Mouse (Mus musculus): ENCODE data around the gene Hoxd13. TPM values are rescaled to one million over a fixed set of nuclear protein-coding genes. Genes with fewer than 3 reads are reported as not detected.

The Hoxd13 gene
- total and polyA plus RNA-seq, 2 experiments from 2014 or later: not detected

GRCm38 (mm10) chr2:74704999-74705466, 36.9 kb downstream of the Hoxd13 start:
- TF ChIP-seq CTCF (IDR thresholded peaks at IDR 0.05; ENCODE audit: low read depth): no peak
- Histone ChIP-seq H3K9ac (no peak overlapping the region), H3K36me3 (ENCODE audit: insufficient read depth) (no peaks in the 10 kb centered on the region), H3K9me3 (ENCODE audit: low read length) (no peaks in the 10 kb centered on the region), H3K4me2 (ENCODE audit: low read depth) (peak overlapping the region; percentile 45), H3K27ac (ENCODE audit: low read depth, low read length) (no peak overlapping the region), H3K27me3 (ENCODE audit: insufficient read depth, low read length) (peaks cover 85% of the 10 kb centered on the region), H3K4me1 (ENCODE audit: insufficient read depth) (no peaks in the 10 kb centered on the region), H3K4me3 (ENCODE audit: low read depth, low read length) (peak overlapping the region; percentile 26)
- DNase-seq: no peak
- ATAC-seq: no peak
- under 1% methylated on average over 48 of the region's 66 CpGs for WGBS

GRCm38 (mm10) chr2:74705467-74706089, 37.5 kb downstream of the Hoxd13 start:
- H3K27me3 ChIP-seq (ENCODE audit: insufficient read depth, low read length): peaks cover 85% of the 10 kb centered on the region
- H3K9me3 ChIP-seq (ENCODE audit: low read length): no peaks in the 10 kb centered on the region
- no peak for TF ChIP-seq CTCF (IDR thresholded peaks at IDR 0.05; ENCODE audit: low read depth)
- peak overlapping the region; percentile 45 for H3K4me2 ChIP-seq (ENCODE audit: low read depth)
- H3K27ac ChIP-seq (ENCODE audit: low read depth, low read length): no peak overlapping the region
- peak overlapping the region; percentile 26 for H3K4me3 ChIP-seq (ENCODE audit: low read depth, low read length)
- H3K4me1 ChIP-seq (ENCODE audit: insufficient read depth): no peaks in the 10 kb centered on the region
- DNase-seq (no peak), ATAC-seq (no peak)
- WGBS: 2% methylated on average over 65 of the region's 85 CpGs
- no peak overlapping the region for H3K9ac ChIP-seq
- no peaks in the 10 kb centered on the region for H3K36me3 ChIP-seq (ENCODE audit: insufficient read depth)

GRCm38 (mm10) chr2:74706393-74706960, 38.4 kb downstream of the Hoxd13 start:
- WGBS: 2% methylated on average over 13 of the region's 13 CpGs
- Histone ChIP-seq H3K4me2 (ENCODE audit: low read depth) (no peak overlapping the region), H3K27ac (ENCODE audit: low read depth, low read length) (no peak overlapping the region), H3K9ac (no peak overlapping the region), H3K9me3 (ENCODE audit: low read length) (no peaks in the 10 kb centered on the region), H3K27me3 (ENCODE audit: insufficient read depth, low read length) (peaks cover 82% of the 10 kb centered on the region), H3K4me3 (ENCODE audit: low read depth, low read length) (no peak overlapping the region), H3K4me1 (ENCODE audit: insufficient read depth) (no peaks in the 10 kb centered on the region), H3K36me3 (ENCODE audit: insufficient read depth) (no peaks in the 10 kb centered on the region)
- TF ChIP-seq CTCF (IDR thresholded peaks at IDR 0.05; ENCODE audit: low read depth): no peak
- no peak for ATAC-seq
- DNase-seq: no peak

- Histone ChIP-seq H3K4me1 (ENCODE audit: insufficient read depth) (no peaks in the 10 kb centered on the region), H3K9ac (no peak overlapping the region), H3K9me3 (ENCODE audit: low read length) (no peaks in the 10 kb centered on the region), H3K27me3 (ENCODE audit: insufficient read depth, low read length) (peaks cover 81% of the 10 kb centered on the region), H3K27ac (ENCODE audit: low read depth, low read length) (no peak overlapping the region), H3K4me3 (ENCODE audit: low read depth, low read length) (no peak overlapping the region), H3K4me2 (ENCODE audit: low read depth) (no peak overlapping the region), H3K36me3 (ENCODE audit: insufficient read depth) (no peaks in the 10 kb centered on the region)
- DNase-seq: no peak
- 9% methylated on average over 7 of the region's 7 CpGs for WGBS
- ATAC-seq: no peak
- TF ChIP-seq CTCF (IDR thresholded peaks at IDR 0.05; ENCODE audit: low read depth): no peak
Measured at GRCm38 (mm10) chr2:74707599-74707998, 39.5 kb downstream of the Hoxd13 start.

- H3K36me3 ChIP-seq (ENCODE audit: insufficient read depth): no peaks in the 10 kb centered on the region
- ATAC-seq: no peak
- 5% methylated on average over 4 of the region's 4 CpGs for WGBS
Measured at GRCm38 (mm10) chr2:74708676-74709075, 40.6 kb downstream of the Hoxd13 start.

GRCm38 (mm10) chr2:74709465-74710419, 41.6 kb downstream of the Hoxd13 start:
- H3K27me3 ChIP-seq (ENCODE audit: insufficient read depth, low read length): peaks cover 83% of the 10 kb centered on the region
- TF ChIP-seq CTCF (IDR thresholded peaks at IDR 0.05; ENCODE audit: low read depth): no peak

More at GRCm38 (mm10) chr2:74708676-74709075, 40.6 kb downstream of the Hoxd13 start:
- no peak for TF ChIP-seq CTCF (IDR thresholded peaks at IDR 0.05; ENCODE audit: low read depth)
- H3K9ac ChIP-seq: no peak overlapping the region
- H3K27ac ChIP-seq (ENCODE audit: low read depth, low read length): no peak overlapping the region
- H3K4me2 ChIP-seq (ENCODE audit: low read depth): no peak overlapping the region
- peaks cover 82% of the 10 kb centered on the region for H3K27me3 ChIP-seq (ENCODE audit: insufficient read depth, low read length)
- no peak for DNase-seq
- H3K4me1 ChIP-seq (ENCODE audit: insufficient read depth): no peaks in the 10 kb centered on the region
- H3K4me3 ChIP-seq (ENCODE audit: low read depth, low read length): no peak overlapping the region
- no peaks in the 10 kb centered on the region for H3K9me3 ChIP-seq (ENCODE audit: low read length)

More at GRCm38 (mm10) chr2:74709465-74710419, 41.6 kb downstream of the Hoxd13 start:
- Histone ChIP-seq H3K4me1 (ENCODE audit: insufficient read depth) (no peaks in the 10 kb centered on the region), H3K36me3 (ENCODE audit: insufficient read depth) (no peaks in the 10 kb centered on the region), H3K9ac (no peak overlapping the region), H3K27ac (ENCODE audit: low read depth, low read length) (no peak overlapping the region), H3K4me2 (ENCODE audit: low read depth) (no peak overlapping the region), H3K4me3 (ENCODE audit: low read depth, low read length) (no peak overlapping the region), H3K9me3 (ENCODE audit: low read length) (no peaks in the 10 kb centered on the region)
- WGBS: 4% methylated on average over 5 of the region's 5 CpGs
- ATAC-seq (no peak), DNase-seq (no peak)
